Mouse (Mus musculus) liver, embryonic 14.5 days (tissue): Measurements from ENCODE around the gene Bora.

Source experiments
- CTCF ChIP-seq: IDR thresholded peaks from 2 replicates; pipeline ENCODE4 v1.5.1; 2016; ENCODE audit warnings: antibody characterized with exemption, low read depth, control low read depth
- EP300 ChIP-seq: IDR thresholded peaks from 2 replicates; pipeline ENCODE4 v1.6.1; 2016; ENCODE audit warnings: antibody characterized with exemption, low read depth

DNA sequence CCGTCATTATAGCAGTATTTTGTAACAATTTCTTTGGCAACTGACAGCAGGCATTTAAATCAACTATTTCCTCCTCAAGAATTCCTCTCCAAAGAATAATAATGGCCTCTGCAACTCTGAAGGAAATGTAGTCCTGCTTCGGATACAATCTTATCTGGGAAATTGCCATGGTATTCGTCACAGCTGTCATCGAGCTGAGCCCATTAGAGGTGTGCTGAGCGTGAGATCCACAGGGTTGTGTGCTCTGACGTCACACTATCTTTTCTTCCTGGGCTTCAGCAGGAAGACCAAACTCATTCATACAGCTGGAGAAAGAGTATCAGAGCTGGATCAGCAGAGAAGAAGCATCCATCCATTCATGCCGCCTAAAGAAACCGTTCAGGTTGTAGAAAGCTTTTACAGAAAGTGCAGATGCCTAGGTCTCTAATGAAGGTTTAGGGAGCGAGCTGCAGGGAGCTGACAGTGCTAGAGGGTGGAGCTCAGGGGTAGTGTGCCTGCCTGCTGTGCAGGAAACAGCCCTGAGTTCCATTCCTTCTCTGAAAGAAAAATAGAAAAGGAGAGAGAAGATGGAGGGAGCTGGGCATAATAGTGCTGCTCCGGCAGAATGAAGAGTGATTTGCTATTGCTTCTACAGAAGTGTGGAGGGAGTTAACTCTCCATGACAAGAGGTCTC lies 26.8 kb upstream of the Bora start:
- TF ChIP-seq CTCF (no peak), EP300 (no peak)
